In the genomic region with DNA sequence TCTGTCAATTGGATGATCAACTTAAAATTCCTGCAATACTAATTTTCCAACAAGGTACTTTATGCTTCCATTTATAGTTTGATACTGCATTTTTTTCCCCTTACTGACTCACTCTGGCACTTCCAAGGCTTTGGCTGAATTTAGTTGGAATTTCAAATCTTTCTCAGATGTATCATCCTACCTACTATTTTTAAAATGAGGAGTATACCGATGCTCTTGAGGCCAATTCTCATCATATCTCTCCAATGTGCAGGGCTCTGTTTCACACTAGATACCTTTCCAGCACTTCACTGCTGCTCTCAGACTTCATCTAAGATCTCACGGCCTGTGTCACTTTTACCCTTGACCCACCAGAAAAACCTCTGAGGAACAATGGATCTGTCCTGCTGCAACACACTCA, we compare ENCODE assay signal across 23 mouse cellular contexts.
DNase-seq lines count a peak whose midpoint lies in the region; ATAC-seq lines count a peak whose summit lies in the region.
"Had no signal": no experiment of that assay in that cellular context is flagged by ENCODE, and none has a peak within 500 bp of the region (broad histone marks: within the 10 kb centered on the region; RNA-seq: fewer than 3 reads in every experiment).

No protein-coding gene starts in this region.

- ATAC-seq in frontal cortex, adult (ENCODE audit: low TSS enrichment) = peak; percentile 92
- ATAC-seq: activated CD4-positive, CD25-positive, alpha-beta regulatory T cell, adult 4 months; CD4-positive, CD25-positive, alpha-beta regulatory T cell, adult 4 months; forebrain, embryonic 14.5 days; forebrain, embryonic 16.5 days; Patski had no signal

- no peak for DNase-seq in frontal cortex, postnatal 10 days (ENCODE audit: low spot score in 2 of 2)
- peak; percentile 9 for DNase-seq in left cerebral cortex, adult 11 months (ENCODE audit: low spot score)
- DNase-seq in left cerebral cortex, adult 8-10 months (ENCODE audit: low spot score in 2 of 2) = no peak
- DNase-seq in right cerebral cortex, postnatal 25 days = peak; percentile 18
- no peak for DNase-seq in right cerebral cortex, postnatal 4 days
- DNase-seq in telencephalon, adult 2 months (ENCODE audit: low read depth, low spot score) = peak; percentile 48
- no peak for DNase-seq in layer of hippocampus, postnatal 36 days
- DNase-seq: adrenal gland, adult 8-10 months; adrenal gland, postnatal 14 days; adrenal gland, postnatal 36 days; B cell, adult 2 months; cerebellum, adult 11 months; cerebellum, adult 18-20 months; cerebellum, adult 8-10 months; cerebellum, adult 9-11 months; cerebellum, postnatal 14 days; cerebellum, postnatal 36 days had no signal

Comparison
In these comparisons a context has a peak if more than half of its experiments do, and no peak if none do; other contexts are left out.
1. DNase-seq: peak in left cerebral cortex, adult 11 months (single experiment), right cerebral cortex, postnatal 25 days (single experiment) and telencephalon, adult 2 months (single experiment); none in frontal cortex, postnatal 10 days (0 of 2), left cerebral cortex, adult 8-10 months (0 of 2), right cerebral cortex, postnatal 4 days (single experiment) and layer of hippocampus, postnatal 36 days (0 of 2).